Mouse (Mus musculus) retina, postnatal 1 day (tissue): ENCODE data around the gene Arrdc2.

ENCODE experiments used
- DNase-seq: peaks from one replicate; pipeline ENCODE4 v3.0.0-alpha.2; 2012

The Arrdc2 gene

GRCm38 (mm10) chr8:70863956-70864711 is 24.6 kb upstream of the Arrdc2 start:
- DNase-seq: peak; percentile 57

- DNase-seq: peak; percentile 67
Observed at GRCm38 (mm10) chr8:70862824-70863641, 23.5 kb upstream of the Arrdc2 start, which contains the start of gene Kcnn1. Gene Kcnn1, minus strand, starts transcription at chr8:70863258.

- peak; percentile 64 for DNase-seq
Observed at GRCm38 (mm10) chr8:70857516-70857915, 18.0 kb upstream of the Arrdc2 start.

GRCm38 (mm10) chr8:70856541-70857197 is 17.1 kb upstream of the Arrdc2 start:
- DNase-seq: peak; percentile 80

- no peak for DNase-seq
Observed at GRCm38 (mm10) chr8:70856028-70856427, 16.5 kb upstream of the Arrdc2 start.

- DNase-seq: no peak
Observed at GRCm38 (mm10) chr8:70853863-70854262, 14.3 kb upstream of the Arrdc2 start.

GRCm38 (mm10) chr8:70852595-70853231 is 13.2 kb upstream of the Arrdc2 start:
- no peak for DNase-seq

- no peak for DNase-seq
Observed at GRCm38 (mm10) chr8:70851837-70852236, 12.3 kb upstream of the Arrdc2 start.

GRCm38 (mm10) chr8:70850947-70851346 is 11.4 kb upstream of the Arrdc2 start:
- DNase-seq: no peak

- no peak for DNase-seq
Observed at GRCm38 (mm10) chr8:70850132-70850845, 10.8 kb upstream of the Arrdc2 start.

- no peak for DNase-seq
Observed at GRCm38 (mm10) chr8:70849333-70849990, 9.9 kb upstream of the Arrdc2 start.

- DNase-seq: no peak
Observed at GRCm38 (mm10) chr8:70846371-70847154, 7.0 kb upstream of the Arrdc2 start.

GRCm38 (mm10) chr8:70845108-70845507 is 5.6 kb upstream of the Arrdc2 start:
- DNase-seq: no peak

GRCm38 (mm10) chr8:70844523-70844922 is 5.0 kb upstream of the Arrdc2 start:
- peak; percentile 88 for DNase-seq

GRCm38 (mm10) chr8:70843941-70844340 is 4.4 kb upstream of the Arrdc2 start:
- no peak for DNase-seq

- DNase-seq: no peak
Observed at GRCm38 (mm10) chr8:70843214-70843773, 3.8 kb upstream of the Arrdc2 start.

- no peak for DNase-seq
Observed at GRCm38 (mm10) chr8:70842484-70842883, 3.0 kb upstream of the Arrdc2 start.

- DNase-seq: peak; percentile 88
Observed at GRCm38 (mm10) chr8:70841147-70842072, 1.9 kb upstream of the Arrdc2 start.

- DNase-seq: no peak
Observed at GRCm38 (mm10) chr8:70840590-70840989, 1.1 kb upstream of the Arrdc2 start.
